Mouse (Mus musculus) embryonic facial prominence, embryonic 11.5 days (tissue): Measurements from ENCODE around the gene Olfr624. TPM values are rescaled to one million over a fixed set of nuclear protein-coding genes. Genes with fewer than 3 reads are reported as not detected.

Experiments used
- ATAC-seq: fragments of 200-750 bp; cut with Nextera tagmentation; replicated peaks from 2 replicates; pipeline ENCODE4 v1.8.0; 2017; ENCODE audit warnings: low read depth; ENCODE audit not compliant: insufficient number of reproducible peaks, low FRiP score, low TSS enrichment
- DNase-seq: peaks from one replicate; pipeline ENCODE4 v3.0.0-alpha.2; 2015; ENCODE audit warnings: low spot score
- H3K27ac ChIP-seq: fragments of 300-500 bp; sonication (generic); replicated peaks from 2 replicates; pipeline ENCODE4 v1.5.1; 2014; ENCODE audit warnings: mild to moderate bottlenecking, low read depth, low read length, control low read depth
- H3K27me3 ChIP-seq: fragments of 300-500 bp; sonication (generic); 2 replicates; pipeline ENCODE4 v1.6.1; 2014; ENCODE audit warnings: mild to moderate bottlenecking, low read length, moderate library complexity, mixed read lengths; ENCODE audit not compliant: control insufficient read depth, insufficient read depth
- H3K36me3 ChIP-seq: fragments of 300-500 bp; sonication (generic); replicated peaks from 2 replicates; pipeline ENCODE4 v1.6.1; 2014; ENCODE audit warnings: low read depth, mild to moderate bottlenecking, low read length, moderate library complexity, mixed read lengths; ENCODE audit not compliant: control insufficient read depth, insufficient read depth
- H3K4me1 ChIP-seq: fragments of 300-500 bp; sonication (generic); 2 replicates; pipeline ENCODE4 v1.6.1; 2014; ENCODE audit warnings: low read length, mixed read lengths; ENCODE audit not compliant: control insufficient read depth, insufficient read depth
- H3K4me2 ChIP-seq: fragments of 300-500 bp; sonication (generic); 2 replicates; pipeline ENCODE4 v1.6.1; 2014; ENCODE audit warnings: low read depth, mild to moderate bottlenecking, control low read depth, low read length, moderate library complexity
- H3K4me3 ChIP-seq: fragments of 300-500 bp; sonication (generic); 2 replicates; pipeline ENCODE4 v1.5.1; 2014; ENCODE audit warnings: low read depth, low read length, control low read depth
- H3K9ac ChIP-seq: fragments of 300-500 bp; sonication (generic); replicated peaks from 2 replicates; pipeline ENCODE4 v1.6.1; 2014; ENCODE audit warnings: mild to moderate bottlenecking, control low read depth, low read length
- H3K9me3 ChIP-seq: fragments of 300-500 bp; sonication (generic); replicated peaks from 2 replicates; pipeline ENCODE4 v1.6.1; 2016; ENCODE audit warnings: mild to moderate bottlenecking, low read length, inconsistent platforms, mixed read lengths; ENCODE audit not compliant: control insufficient read depth
- WGBS: fragments of 180-500 bp; shearing (Covaris S2); extraction: QIAGEN DNeasy Blood & Tissue Kit; methylation state at CpG from one replicate; pipeline ENCODE4 v1.1.7; 2014; 5-methylcytosine and 5-hydroxymethylcytosine counted together
- polyA plus RNA-seq: library from polyadenylated mRNA; unstranded; fragments of >200 nt; fragmentation: Nextera tagmentation; extraction: Ambion mirVana; gene quantifications from 2 replicates; pipeline ENCODE4 v1.2.1, GENCODE M21; 2014

The Olfr624 gene
- polyA plus RNA-seq, 1 experiment from 2014 or later = 0.08 TPM

- no peak for ATAC-seq
- 88% methylated on average over 1 of the region's 1 CpGs for WGBS
- Histone ChIP-seq H3K4me2 (no peak within 1 kb of the TSS), H3K4me3 (no peak within 1 kb of the TSS), H3K9me3 (no peaks in the 10 kb centered on the region), H3K27ac (no peak within 1 kb of the TSS), H3K4me1 (no peaks in the 10 kb centered on the region), H3K27me3 (no peaks in the 10 kb centered on the region), H3K36me3 (no peaks in the 10 kb centered on the region), H3K9ac (no peak within 1 kb of the TSS)
- no peak for DNase-seq
Observed at GRCm38 (mm10) chr7:103642602-103643001, 28.4 kb downstream of the Olfr624 start, which contains the start of gene Olfr622. TSS of gene Olfr622 (minus strand) at chr7:103642702.

- H3K9me3 ChIP-seq = no peaks in the 10 kb centered on the region
- H3K36me3 ChIP-seq = no peaks in the 10 kb centered on the region
- ATAC-seq = no peak
- no peaks in the 10 kb centered on the region for H3K27me3 ChIP-seq
- no peak overlapping the region for H3K4me2 ChIP-seq
- no peak overlapping the region for H3K4me3 ChIP-seq
- H3K9ac ChIP-seq = no peak overlapping the region
- DNase-seq = no peak
- no peak overlapping the region for H3K27ac ChIP-seq
- H3K4me1 ChIP-seq = no peaks in the 10 kb centered on the region
Observed at GRCm38 (mm10) chr7:103636795-103637194, 34.2 kb downstream of the Olfr624 start.

Other genes with a start within 250 kb of the Olfr624 start
- gene Olfr605, start 225.8 kb downstream of the Olfr624 start, polyA plus RNA-seq = not detected in 2 replicates
- not detected in 2 replicates for gene Olfr606, start 222.1 kb downstream of the Olfr624 start, polyA plus RNA-seq
- not detected in 2 replicates for gene Olfr607, start 207.0 kb downstream of the Olfr624 start, polyA plus RNA-seq
- not detected in 2 replicates for gene Olfr608, start 201.3 kb downstream of the Olfr624 start, polyA plus RNA-seq
- not detected in 2 replicates for gene Olfr609, start 173.1 kb downstream of the Olfr624 start, polyA plus RNA-seq
- gene Olfr610, start 159.1 kb downstream of the Olfr624 start, polyA plus RNA-seq = not detected in 2 replicates
- not detected in 2 replicates for gene Olfr611, start 150.3 kb downstream of the Olfr624 start, polyA plus RNA-seq
- gene Olfr612, start 128.5 kb downstream of the Olfr624 start, polyA plus RNA-seq = not detected in 2 replicates
- not detected in 2 replicates for gene Olfr613, start 123.1 kb downstream of the Olfr624 start, polyA plus RNA-seq
- gene Olfr615, start 115.1 kb downstream of the Olfr624 start, polyA plus RNA-seq = not detected in 2 replicates
- gene Olfr616, start 102.0 kb downstream of the Olfr624 start, polyA plus RNA-seq = not detected in 2 replicates
- not detected in 2 replicates for gene Olfr617, start 98.1 kb downstream of the Olfr624 start, polyA plus RNA-seq
- not detected in 2 replicates for gene Olfr618, start 81.1 kb downstream of the Olfr624 start, polyA plus RNA-seq
- not detected in 2 replicates for gene Olfr619, start 70.6 kb downstream of the Olfr624 start, polyA plus RNA-seq
- not detected in 2 replicates for gene Olfr620, start 58.7 kb downstream of the Olfr624 start, polyA plus RNA-seq
- not detected in 2 replicates for gene Olfr622, start 28.5 kb downstream of the Olfr624 start, polyA plus RNA-seq
- not detected in 2 replicates for gene Olfr623, start 7.5 kb downstream of the Olfr624 start, polyA plus RNA-seq
- gene Olfr625-ps1, start 11.5 kb upstream of the Olfr624 start, polyA plus RNA-seq = not detected in 2 replicates
- not detected in 2 replicates for gene Olfr243, start 43.5 kb upstream of the Olfr624 start, polyA plus RNA-seq
- not detected in 2 replicates for gene Olfr628, start 59.2 kb upstream of the Olfr624 start, polyA plus RNA-seq
- gene Olfr629, start 73.8 kb upstream of the Olfr624 start, polyA plus RNA-seq = not detected in 2 replicates
- not detected in 2 replicates for gene Olfr630, start 86.1 kb upstream of the Olfr624 start, polyA plus RNA-seq
- not detected in 2 replicates for gene Olfr69, start 100.4 kb upstream of the Olfr624 start, polyA plus RNA-seq
- not detected in 2 replicates for gene Olfr68, start 108.5 kb upstream of the Olfr624 start, polyA plus RNA-seq
- not detected in 2 replicates for gene Olfr67, start 120.6 kb upstream of the Olfr624 start, polyA plus RNA-seq
- gene Hbb-bt, start 142.8 kb upstream of the Olfr624 start, polyA plus RNA-seq = 629 and 683 TPM in 2 replicates
- gene Hbb-bs, start 156.9 kb upstream of the Olfr624 start, polyA plus RNA-seq = 224 and 252 TPM in 2 replicates
- gene Hbb-bh2, start 169.3 kb upstream of the Olfr624 start, polyA plus RNA-seq = not detected in 2 replicates
- 2,335 TPM in 2 replicates for gene Hbb-bh1, start 172.0 kb upstream of the Olfr624 start, polyA plus RNA-seq
- gene Hbb-y, start 182.0 kb upstream of the Olfr624 start, polyA plus RNA-seq = 9,508 and 10,275 TPM in 2 replicates
- not detected in 2 replicates for gene Olfr66, start 215.1 kb upstream of the Olfr624 start, polyA plus RNA-seq
- not detected in 2 replicates for gene Olfr64, start 223.3 kb upstream of the Olfr624 start, polyA plus RNA-seq
- gene Olfr65, start 232.3 kb upstream of the Olfr624 start, polyA plus RNA-seq = not detected in 2 replicates